Mouse (Mus musculus): ENCODE results near the gene Gm13757. TPM values are rescaled to one million over a fixed set of nuclear protein-coding genes. Genes with fewer than 3 reads are reported as not detected.
"Not testable (repeated sequence)": the region's sequence is repeated elsewhere in the genome, so short reads cannot be mapped to it uniquely, and the experiment has no call there.

Gm13757 gene
- total RNA-seq (2014; fragmentation: Nextera tagmentation) (not detected in 2 replicates), total RNA-seq (2017) (0.05 TPM in 1 of 2 replicates, not detected in the other), polyA plus RNA-seq (2012) (not detected in 2 replicates)

GRCm38 (mm10) chr2:88449031-88449430 lies at the start of gene Gm13757:
Gm13757 (minus strand) TSS chr2:88449131.
- no peaks in the 10 kb centered on the region for H3K27me3 ChIP-seq (ENCODE audit: insufficient read depth, low read length)
- no peaks in the 10 kb centered on the region for H3K4me1 ChIP-seq (ENCODE audit: insufficient read depth, low read depth, low read length)
- TF ChIP-seq GATA1 (IDR thresholded peaks at IDR 0.05; ENCODE audit: borderline replicate concordance, low read length) (no peak), TAL1 (conservative IDR thresholded peaks at IDR 0.05; ENCODE audit: low read depth, low read length) (no peak), POLR2AphosphoS5 (IDR thresholded peaks at IDR 0.05; ENCODE audit: insufficient replicate concordance, low read depth, low read length) (no peak), GATA2 (IDR thresholded peaks at IDR 0.05; ENCODE audit: borderline replicate concordance, low read depth, low read length) (no peak), CTCF (IDR thresholded peaks at IDR 0.05; ENCODE audit: low read depth, low read length) (no peak)
- H3K9me3 ChIP-seq (replicated peaks) = 0 out of 2 replicates have a peak, but pooled peaks cover 4% of the 10 kb centered on the region
- ATAC-seq (ENCODE audit: extremely low read depth, insufficient number of reproducible peaks, low FRiP score, poor library complexity, severe bottlenecking) (no peak), DNase-seq (ENCODE audit: low spot score) (no peak)
- H3K4me3 ChIP-seq (ENCODE audit: low read depth, low read length) = no peak within 1 kb of the TSS
- no peaks in the 10 kb centered on the region for H3K36me3 ChIP-seq (replicated peaks)

GRCm38 (mm10) chr2:88493020-88493419 lies 44.1 kb upstream of the Gm13757 start, which contains the start of gene Olfr1185-ps1:
Olfr1185-ps1 (plus strand) TSS chr2:88493320.
- no peak for TF ChIP-seq CTCF (IDR thresholded peaks at IDR 0.05; ENCODE audit: low read depth, low read length)
- TF ChIP-seq POLR2AphosphoS5 (IDR thresholded peaks at IDR 0.05; ENCODE audit: insufficient replicate concordance, low read depth, low read length) = no peak
- no peak for TF ChIP-seq GATA2 (IDR thresholded peaks at IDR 0.05; ENCODE audit: borderline replicate concordance, low read depth, low read length)
- no peak for TF ChIP-seq GATA1 (IDR thresholded peaks at IDR 0.05; ENCODE audit: borderline replicate concordance, low read length)
- TF ChIP-seq TAL1 (conservative IDR thresholded peaks at IDR 0.05; ENCODE audit: low read depth, low read length) = no peak
- no peaks in the 10 kb centered on the region for H3K27me3 ChIP-seq (ENCODE audit: insufficient read depth, low read length)
- ATAC-seq (ENCODE audit: extremely low read depth, insufficient number of reproducible peaks, low FRiP score, poor library complexity, severe bottlenecking) (no peak), DNase-seq (ENCODE audit: low spot score) (no peak)
- H3K36me3 ChIP-seq (replicated peaks) = no peaks in the 10 kb centered on the region
- H3K4me3 ChIP-seq (ENCODE audit: low read depth, low read length) = no peak within 1 kb of the TSS
- H3K4me1 ChIP-seq (ENCODE audit: insufficient read depth, low read depth, low read length) = no peaks in the 10 kb centered on the region
- 0 out of 2 replicates have a peak, but pooled peaks cover 2% of the 10 kb centered on the region for H3K9me3 ChIP-seq (replicated peaks)

- Histone ChIP-seq H3K9me3 (replicated peaks) (no peaks in the 10 kb centered on the region), H3K27me3 (ENCODE audit: insufficient read depth, low read length) (no peaks in the 10 kb centered on the region), H3K4me1 (ENCODE audit: insufficient read depth, low read depth, low read length) (no peaks in the 10 kb centered on the region), H3K36me3 (replicated peaks) (no peaks in the 10 kb centered on the region), H3K4me3 (ENCODE audit: low read depth, low read length) (no peak within 1 kb of the TSS)
- no peak for DNase-seq (ENCODE audit: low spot score)
- ATAC-seq (ENCODE audit: extremely low read depth, insufficient number of reproducible peaks, low FRiP score, poor library complexity, severe bottlenecking) = no peak; the same call in 1 of the 2 replicates
- TF ChIP-seq GATA1 (IDR thresholded peaks at IDR 0.05; ENCODE audit: borderline replicate concordance, low read length) = no peak
- no peak for TF ChIP-seq POLR2AphosphoS5 (IDR thresholded peaks at IDR 0.05; ENCODE audit: insufficient replicate concordance, low read depth, low read length)
- TF ChIP-seq GATA2 (IDR thresholded peaks at IDR 0.05; ENCODE audit: borderline replicate concordance, low read depth, low read length) = no peak
These were observed 34.4 kb upstream of the Gm13757 start, which contains the start of gene Olfr1184 for GRCm38 (mm10) chr2:88483298-88483697. Olfr1184 (plus strand) TSS chr2:88483598.

- not testable (repeated sequence) for H3K4me1 ChIP-seq (ENCODE audit: insufficient read depth, low read depth, low read length); H3K27me3 ChIP-seq (ENCODE audit: insufficient read depth, low read length); H3K36me3 ChIP-seq (replicated peaks); H3K9me3 ChIP-seq (replicated peaks); H3K4me3 ChIP-seq (ENCODE audit: low read depth, low read length); DNase-seq (ENCODE audit: low spot score); ATAC-seq (ENCODE audit: extremely low read depth, insufficient number of reproducible peaks, low FRiP score, poor library complexity, severe bottlenecking)
These were observed 5.6 kb upstream of the Gm13757 start, which contains the start of gene Olfr1183 for GRCm38 (mm10) chr2:88454567-88454966. Olfr1183 (plus strand) TSS chr2:88454867.

GRCm38 (mm10) chr2:88426071-88426470 lies 22.9 kb downstream of the Gm13757 start, which contains the start of gene Olfr1181:
Olfr1181 (minus strand) TSS chr2:88426171.
- 0 out of 2 replicates have a peak, but pooled peaks cover 2% of the 10 kb centered on the region for H3K9me3 ChIP-seq (replicated peaks)
- H3K27me3 ChIP-seq (ENCODE audit: insufficient read depth, low read length) = no peaks in the 10 kb centered on the region
- no peaks in the 10 kb centered on the region for H3K36me3 ChIP-seq (replicated peaks)
- DNase-seq (ENCODE audit: low spot score) (no peak), ATAC-seq (ENCODE audit: extremely low read depth, insufficient number of reproducible peaks, low FRiP score, poor library complexity, severe bottlenecking) (no peak)
- no peak within 1 kb of the TSS for H3K4me3 ChIP-seq (ENCODE audit: low read depth, low read length)
- no peak for TF ChIP-seq POLR2AphosphoS5 (IDR thresholded peaks at IDR 0.05; ENCODE audit: insufficient replicate concordance, low read depth, low read length)
- TF ChIP-seq GATA1 (IDR thresholded peaks at IDR 0.05; ENCODE audit: borderline replicate concordance, low read length) = no peak
- TF ChIP-seq TAL1 (conservative IDR thresholded peaks at IDR 0.05; ENCODE audit: low read depth, low read length) = no peak
- TF ChIP-seq CTCF (IDR thresholded peaks at IDR 0.05; ENCODE audit: low read depth, low read length) = no peak
- no peak for TF ChIP-seq GATA2 (IDR thresholded peaks at IDR 0.05; ENCODE audit: borderline replicate concordance, low read depth, low read length)
- H3K4me1 ChIP-seq (ENCODE audit: insufficient read depth, low read depth, low read length) = no peaks in the 10 kb centered on the region

GRCm38 (mm10) chr2:88419051-88419450 lies 29.9 kb downstream of the Gm13757 start, which contains the start of gene Olfr1180:
Olfr1180 (minus strand) TSS chr2:88419151.
- H3K27me3 ChIP-seq (ENCODE audit: insufficient read depth, low read length) = no peaks in the 10 kb centered on the region
- no peak within 1 kb of the TSS for H3K4me3 ChIP-seq (ENCODE audit: low read depth, low read length)
- H3K36me3 ChIP-seq (replicated peaks) = no peaks in the 10 kb centered on the region
- H3K9me3 ChIP-seq (replicated peaks) = no peaks in the 10 kb centered on the region
- DNase-seq (ENCODE audit: low spot score) = no peak
- TF ChIP-seq CTCF (IDR thresholded peaks at IDR 0.05; ENCODE audit: low read depth, low read length) = no peak
- TF ChIP-seq POLR2AphosphoS5 (IDR thresholded peaks at IDR 0.05; ENCODE audit: insufficient replicate concordance, low read depth, low read length) = no peak
- TF ChIP-seq TAL1 (conservative IDR thresholded peaks at IDR 0.05; ENCODE audit: low read depth, low read length) = no peak
- H3K4me1 ChIP-seq (ENCODE audit: insufficient read depth, low read depth, low read length) = no peaks in the 10 kb centered on the region
- ATAC-seq (ENCODE audit: extremely low read depth, insufficient number of reproducible peaks, low FRiP score, poor library complexity, severe bottlenecking) = no peak

- no peak for TF ChIP-seq POLR2AphosphoS5 (IDR thresholded peaks at IDR 0.05; ENCODE audit: insufficient replicate concordance, low read depth, low read length)
- TF ChIP-seq TAL1 (conservative IDR thresholded peaks at IDR 0.05; ENCODE audit: low read depth, low read length) = no peak
- no peak for TF ChIP-seq GATA2 (IDR thresholded peaks at IDR 0.05; ENCODE audit: borderline replicate concordance, low read depth, low read length)
- TF ChIP-seq CTCF (IDR thresholded peaks at IDR 0.05; ENCODE audit: low read depth, low read length) = no peak
- no peak for TF ChIP-seq GATA1 (IDR thresholded peaks at IDR 0.05; ENCODE audit: borderline replicate concordance, low read length)
- no peaks in the 10 kb centered on the region for H3K4me1 ChIP-seq (ENCODE audit: insufficient read depth, low read depth, low read length)
- no peaks in the 10 kb centered on the region for H3K9me3 ChIP-seq (replicated peaks)
- no peak for ATAC-seq (ENCODE audit: extremely low read depth, insufficient number of reproducible peaks, low FRiP score, poor library complexity, severe bottlenecking)
- H3K27me3 ChIP-seq (ENCODE audit: insufficient read depth, low read length) = no peaks in the 10 kb centered on the region
- DNase-seq (ENCODE audit: low spot score) = no peak
- H3K4me3 ChIP-seq (ENCODE audit: low read depth, low read length) = no peak within 1 kb of the TSS
- no peaks in the 10 kb centered on the region for H3K36me3 ChIP-seq (replicated peaks)
These were observed 42.6 kb downstream of the Gm13757 start, which contains the start of gene Olfr1179 for GRCm38 (mm10) chr2:88406353-88406752. Olfr1179 (minus strand) TSS chr2:88406453.
